Comparison of ENCODE assay signal across 8 mouse cellular contexts in the genomic region with DNA sequence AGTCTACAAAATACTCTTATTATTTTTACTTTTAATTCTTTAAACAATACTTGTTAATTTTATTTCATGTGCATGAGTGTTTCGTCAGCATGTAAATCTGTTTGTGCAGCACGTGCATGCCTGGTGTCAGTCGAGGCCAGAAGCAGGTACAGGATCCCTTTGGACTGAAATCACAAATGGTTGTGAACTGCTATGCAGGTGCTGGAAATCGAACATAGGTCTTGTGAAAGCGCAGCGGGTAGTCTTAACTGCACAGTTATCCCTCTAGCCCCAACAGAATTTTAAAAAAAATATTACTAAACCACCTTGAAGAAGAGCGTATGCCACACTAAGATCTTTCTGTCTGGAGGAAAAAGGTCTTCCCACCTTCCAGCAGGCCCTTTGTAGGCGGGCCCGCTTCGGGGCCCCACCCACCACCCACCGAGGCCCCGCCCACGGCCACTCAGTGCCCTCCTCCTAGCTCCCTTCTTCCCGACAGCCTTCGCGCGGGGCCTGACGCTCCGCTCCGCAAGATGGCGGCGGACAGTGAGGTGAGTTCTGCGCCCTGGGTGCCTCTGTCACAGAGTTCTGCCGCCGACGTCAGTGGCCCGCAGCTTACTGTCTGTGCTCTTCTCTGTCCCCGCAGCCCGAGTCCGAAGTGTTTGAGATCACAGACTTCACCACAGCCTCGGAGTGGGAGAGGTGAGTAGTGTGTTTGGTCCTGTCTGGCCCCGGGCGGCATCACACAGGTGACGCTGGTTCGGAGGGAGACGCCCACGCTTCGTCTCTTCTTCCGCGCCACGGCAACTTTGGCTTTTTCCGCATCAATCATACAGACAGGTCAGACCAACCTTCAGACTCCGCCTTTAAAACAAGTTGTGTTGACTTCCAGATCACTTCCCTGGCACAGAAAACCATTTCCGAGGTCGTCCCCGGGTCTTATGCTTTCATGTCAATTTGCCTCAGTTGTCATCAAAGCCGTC. TPM values are rescaled to one million over a fixed set of nuclear protein-coding genes. Genes with fewer than 3 reads are reported as not detected.
A peak's percentile ranks its signal among the peaks of the same experiment; 100 is the strongest.
DNase-seq lines count a peak whose midpoint lies in the region; ATAC-seq lines count a peak whose summit lies in the region.

TSS of gene Rab3gap1 (plus strand) at position 474 of the 962 bp plus-strand sequence.

- H3K4me1 ChIP-seq in megakaryocyte, embryonic 14.5 days, result peaks cover 38% of the 10 kb centered on the region

- no peaks in the 10 kb centered on the region for H3K9me3 ChIP-seq in megakaryocyte, embryonic 14.5 days

- peak within 1 kb of the TSS; percentile 94 for H3K4me3 ChIP-seq in megakaryocyte, embryonic 14.5 days (replicated peaks)

- no peaks in the 10 kb centered on the region for H3K27me3 ChIP-seq in megakaryocyte, embryonic 14.5 days (replicated peaks)

- ATAC-seq in common myeloid progenitor, adult 5-6 weeks (replicated peaks; ENCODE audit: low read depth, poor library complexity, severe bottlenecking), result peak; percentile 99

- H3K36me3 ChIP-seq in megakaryocyte, embryonic 14.5 days (replicated peaks; ENCODE audit: low read length), result peaks cover 35% of the 10 kb centered on the region

- DNase-seq in ZHBTc4 (ENCODE audit: low read depth, low spot score), result peak; percentile 96
- peak; percentile 82 to 83 for DNase-seq in gastrocnemius, adult 8-10 months (ENCODE audit: low spot score in 2 of 2)
- DNase-seq in hindlimb bud, embryonic 11.5 days (ENCODE audit: extremely low spot score, low read depth, low spot score), result peak; percentile 18
- peak; percentile 79 to 86 for DNase-seq in left cerebral cortex, adult 8-10 months (ENCODE audit: low spot score in 2 of 2)
- peak; percentile 92 to 93 for DNase-seq in right cerebral cortex, postnatal 10 days (ENCODE audit: low spot score in 2 of 2)
- peak; percentile 88 for DNase-seq in urinary bladder, postnatal 25 days (ENCODE audit: low spot score)

RNA-seq across cellular contexts. Expression of gene Rab3gap1, which starts in this region (rescaled TPM):
- 42.2 and 48.1 TPM in 2 replicates for total RNA-seq in common myeloid progenitor, adult 5-6 weeks (2017)
- total RNA-seq in gastrocnemius, adult 8-10 months (2022), result 10 to 100 TPM; 21.4 to 25.3 (median 23.2) TPM
- 10 to 100 TPM; 79.8 to 85.6 (median 83.1) TPM for total RNA-seq in left cerebral cortex, adult 8-10 months (2022)
- polyA plus RNA-seq in megakaryocyte, embryonic 14.5 days (2012; ENCODE audit: insufficient read depth, low replicate concordance), result 10.5 and 30.7 TPM in 2 replicates

Comparison
In these comparisons a context has a peak if more than half of its experiments do, and no peak if none do; other contexts are left out.
1. Peak in every context shown above with its lines: DNase-seq, ATAC-seq and H3K4me3 ChIP-seq.
2. DNase-seq: peak in every context shown above with its lines; median percentile 96 in ZHBTc4; 92 in right cerebral cortex, postnatal 10 days; 88 in urinary bladder, postnatal 25 days; 82 in gastrocnemius, adult 8-10 months; 82 in left cerebral cortex, adult 8-10 months; 18 in hindlimb bud, embryonic 11.5 days.